19 mouse cellular contexts compared by ENCODE assay signal in genomic region chr10:57664253-57664652, GRCm38 (mm10). TPM values are rescaled to one million over a fixed set of nuclear protein-coding genes. Genes with fewer than 3 reads are reported as not detected.
A peak's percentile ranks its signal among the peaks of the same experiment; 100 is the strongest.
DNase-seq lines count a peak whose midpoint lies in the region; ATAC-seq and TF ChIP-seq lines count a peak whose summit lies in the region.
"Had no signal": no experiment of that assay in that cellular context is flagged by ENCODE, and none has a peak within 500 bp of the region (broad histone marks: within the 10 kb centered on the region; RNA-seq: fewer than 3 reads in every experiment).

No protein-coding gene starts in this region.

- peak; percentile 59 for ATAC-seq in cerebellum, adult (ENCODE audit: insufficient number of reproducible peaks, low FRiP score, low TSS enrichment)
- ATAC-seq in intestine, embryonic 15.5 days: no peak
- ATAC-seq: activated CD4-positive, CD25-positive, alpha-beta regulatory T cell, adult 4 months; forebrain, embryonic 15.5 days; intestine, postnatal 0 days; Patski had no signal

- no peak overlapping the region for H3K9ac ChIP-seq in intestine, embryonic 15.5 days
- H3K9ac ChIP-seq: embryonic facial prominence, embryonic 12.5 days; forebrain, embryonic 15.5 days; hindbrain, embryonic 14.5 days had no signal

- no peak for TF ChIP-seq POLR2A in cerebellum, adult 2 months (IDR thresholded peaks at IDR 0.05; ENCODE audit: borderline replicate concordance, insufficient read depth, low read length)

- DNase-seq in cerebellum, postnatal 4 days (ENCODE audit: low spot score in 2 of 2): no peak
- peak; percentile 52 to 76 for DNase-seq in cerebellum, adult 2 months
- DNase-seq in cerebellum, postnatal 10 days: peak; percentile 16 to 39
- no peak for DNase-seq in gastrocnemius, adult 2 months
- no peak for DNase-seq in urinary bladder, postnatal 36 days (ENCODE audit: low spot score in 2 of 2)
- DNase-seq: gastrocnemius, postnatal 14 days; heart, adult 2 months; kidney, adult 8-10 months had no signal

- H3K27me3 ChIP-seq in cerebellum, adult 2 months (ENCODE audit: control insufficient read depth, insufficient read depth, low read length): no peaks in the 10 kb centered on the region
- no peaks in the 10 kb centered on the region for H3K27me3 ChIP-seq in intestine, embryonic 15.5 days (replicated peaks)
- H3K27me3 ChIP-seq: CH12.LX; embryonic facial prominence, embryonic 12.5 days; forebrain, embryonic 15.5 days had no signal

- intact Hi-C loops in gastrocnemius, adult 2 months (cut with DNase I): no loop called here

- TF ChIP-seq CTCF in cerebellum, adult 2 months (IDR thresholded peaks at IDR 0.05; ENCODE audit: borderline replicate concordance, insufficient read depth, low read depth, low read length): no peak
- TF ChIP-seq CTCF in gastrocnemius, adult 2 months (IDR thresholded peaks at IDR 0.05): no peak

- 21% methylated on average over 2 of the region's 2 CpGs for WGBS in cerebellum, adult 2 months
- 90% methylated on average over 2 of the region's 2 CpGs for WGBS in intestine, embryonic 15.5 days

- H3K4me2 ChIP-seq in intestine, embryonic 15.5 days (replicated peaks): no peak overlapping the region
- H3K4me2 ChIP-seq: embryonic facial prominence, embryonic 12.5 days; forebrain, embryonic 15.5 days; heart, embryonic 11.5 days; hindbrain, embryonic 14.5 days had no signal

- H3K27ac ChIP-seq in cerebellum, adult 2 months (ENCODE audit: insufficient read depth, low read length): peak overlapping the region; percentile 88; the same call in 1 of the 2 replicates
- no peak overlapping the region for H3K27ac ChIP-seq in intestine, embryonic 15.5 days
- no peak overlapping the region for H3K27ac ChIP-seq in gastrocnemius, adult 2 months
- H3K27ac ChIP-seq: embryonic facial prominence, embryonic 12.5 days; forebrain, embryonic 15.5 days; heart, adult 2 months; hindbrain, embryonic 10.5 days; hindbrain, embryonic 14.5 days had no signal

- peaks cover 23% of the 10 kb centered on the region; the same call in 1 of the 2 replicates for H3K4me1 ChIP-seq in cerebellum, adult 2 months (ENCODE audit: control insufficient read depth, insufficient read depth, low read length)
- no peaks in the 10 kb centered on the region for H3K4me1 ChIP-seq in intestine, embryonic 15.5 days (replicated peaks)
- H3K4me1 ChIP-seq: embryonic facial prominence, embryonic 12.5 days; forebrain, embryonic 15.5 days; hindbrain, embryonic 10.5 days had no signal

- no peaks in the 10 kb centered on the region for H3K9me3 ChIP-seq in intestine, embryonic 15.5 days
- H3K9me3 ChIP-seq: embryonic facial prominence, embryonic 12.5 days; forebrain, embryonic 15.5 days; hindbrain, embryonic 10.5 days had no signal

- no peak overlapping the region for H3K4me3 ChIP-seq in cerebellum, adult 2 months (replicated peaks; ENCODE audit: insufficient read depth, low read depth, low read length)
- H3K4me3 ChIP-seq in intestine, embryonic 15.5 days (replicated peaks): no peak overlapping the region
- no peak overlapping the region for H3K4me3 ChIP-seq in gastrocnemius, adult 2 months
- H3K4me3 ChIP-seq: embryonic facial prominence, embryonic 12.5 days; forebrain, embryonic 15.5 days; heart, adult 2 months; hindbrain, embryonic 10.5 days had no signal

- H3K36me3 ChIP-seq in intestine, embryonic 15.5 days: no peaks in the 10 kb centered on the region
- H3K36me3 ChIP-seq: embryonic facial prominence, embryonic 12.5 days; forebrain, embryonic 15.5 days; hindbrain, embryonic 10.5 days had no signal

RNA-seq across cellular contexts. Expression of gene Pkib, which starts 32.5 kb away (rescaled TPM):
- polyA plus RNA-seq in cerebellum, adult 2 months (2012; rRNA removed): 89.3 and 98.1 TPM in 2 replicates
- polyA plus RNA-seq in intestine, embryonic 15.5 days (2015; fragmentation: Nextera tagmentation; extraction: Ambion mirVana): 1.8 and 1.9 TPM in 2 replicates
- not detected for total RNA-seq in gastrocnemius, adult 2 months (2021)
- total RNA-seq: gastrocnemius, postnatal 14 days had no signal

Comparison
In these comparisons a context has a peak if more than half of its experiments do, and no peak if none do; other contexts are left out.
1. DNase-seq: peak in cerebellum, adult 2 months (2 of 2) and cerebellum, postnatal 10 days (2 of 2); none in cerebellum, postnatal 4 days (0 of 2), gastrocnemius, adult 2 months (single experiment) and urinary bladder, postnatal 36 days (0 of 2).
2. RNA of gene Pkib, which starts 32.5 kb away (polyA plus RNA-seq): 89.3 to 98.1 TPM in cerebellum, adult 2 months; 1.8 to 1.9 TPM in intestine, embryonic 15.5 days; every median in the first group is over 10 times any median in the second.